Mouse (Mus musculus) hematopoietic multipotent progenitor cell, adult 10-12 weeks (in vitro differentiated cells): ENCODE results near the gene Apc2. TPM values are rescaled to one million over a fixed set of nuclear protein-coding genes. Genes with fewer than 3 reads are reported as not detected.

Source experiments
- polyA plus RNA-seq: library from polyadenylated mRNA; stranded (reverse); fragments of >175 nt; gene quantifications from 2 replicates; pipeline ENCODE4 v1.2.3, GENCODE M21; 2012; ENCODE audit warnings: low replicate concordance

The Apc2 gene
- 0.78 and 1.1 TPM in 2 replicates for polyA plus RNA-seq

DNA sequence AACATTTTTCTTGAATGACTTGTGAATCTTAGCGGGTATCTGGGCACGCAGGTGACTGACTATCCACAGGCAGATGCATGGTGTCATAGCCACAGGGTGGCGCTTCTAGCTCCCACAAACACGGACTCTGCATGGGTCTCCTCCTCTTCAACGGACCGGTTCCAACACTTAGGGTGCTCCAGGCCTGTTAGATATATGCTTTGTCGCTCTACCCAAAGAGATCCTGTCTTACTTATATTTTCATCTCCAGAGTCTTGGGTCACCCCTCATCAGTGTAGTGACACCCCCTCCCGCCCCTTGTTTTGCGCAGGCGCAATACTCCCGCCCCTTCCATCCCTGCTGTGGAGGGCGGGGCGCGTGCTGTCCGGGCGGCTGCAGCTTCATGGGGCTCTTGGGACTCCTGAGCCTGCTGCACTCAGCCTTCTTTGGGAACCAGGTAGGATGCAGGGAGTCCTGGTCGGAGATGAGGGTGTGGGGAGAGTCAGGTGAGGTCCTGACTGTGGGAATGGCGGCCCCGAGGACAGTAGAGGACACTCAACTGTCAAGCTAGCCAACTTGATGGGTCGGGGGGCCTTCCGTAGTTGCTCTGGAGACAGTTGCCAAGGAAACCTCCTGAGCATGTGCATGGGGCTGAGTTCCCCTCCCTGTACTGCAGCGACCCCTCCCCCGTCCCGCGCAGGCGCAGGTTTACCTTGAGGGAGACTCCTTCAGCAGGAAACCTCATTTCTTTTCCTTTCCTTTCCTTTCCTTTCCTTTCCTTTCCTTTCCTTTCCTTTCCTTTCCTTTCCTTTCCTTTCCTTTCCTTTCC is at the start of gene Apc2:
Gene Apc2, plus strand, starts transcription at position 360 of the 808 bp plus-strand sequence.

DNA sequence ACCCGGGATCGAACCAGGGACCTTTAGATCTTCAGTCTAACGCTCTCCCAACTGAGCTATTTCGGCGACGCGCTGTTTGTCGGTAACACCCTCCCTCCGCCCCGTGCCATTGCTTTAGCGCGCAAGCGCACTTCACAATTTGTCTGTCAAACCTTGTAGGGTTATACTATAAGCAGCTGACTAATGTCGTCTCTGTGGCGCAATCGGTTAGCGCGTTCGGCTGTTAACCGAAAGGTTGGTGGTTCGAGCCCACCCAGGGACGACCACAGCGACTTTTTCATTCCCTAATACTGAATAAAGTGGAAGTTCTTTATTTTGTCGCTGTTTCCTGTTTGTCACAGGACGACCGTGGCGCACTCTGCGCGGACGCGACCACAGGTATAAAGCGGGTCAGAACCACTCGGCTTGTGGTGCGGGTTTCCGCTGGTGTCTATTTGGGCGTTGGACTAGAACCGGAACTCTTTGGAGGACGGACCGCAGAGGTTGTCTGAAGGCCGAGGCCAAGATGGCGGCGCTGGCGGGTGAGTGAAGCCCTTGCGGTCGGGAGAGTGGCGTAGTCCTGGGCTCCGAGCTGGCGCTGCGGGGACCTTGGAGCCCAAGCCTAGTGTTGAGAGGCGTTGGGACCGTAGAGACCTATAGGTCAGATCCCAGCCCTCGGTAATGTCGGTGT is 46.7 kb upstream of the Apc2 start, which contains the start of gene Ndufs7:
Gene Ndufs7, plus strand, starts transcription at position 151 of the 670 bp plus-strand sequence.

DNA sequence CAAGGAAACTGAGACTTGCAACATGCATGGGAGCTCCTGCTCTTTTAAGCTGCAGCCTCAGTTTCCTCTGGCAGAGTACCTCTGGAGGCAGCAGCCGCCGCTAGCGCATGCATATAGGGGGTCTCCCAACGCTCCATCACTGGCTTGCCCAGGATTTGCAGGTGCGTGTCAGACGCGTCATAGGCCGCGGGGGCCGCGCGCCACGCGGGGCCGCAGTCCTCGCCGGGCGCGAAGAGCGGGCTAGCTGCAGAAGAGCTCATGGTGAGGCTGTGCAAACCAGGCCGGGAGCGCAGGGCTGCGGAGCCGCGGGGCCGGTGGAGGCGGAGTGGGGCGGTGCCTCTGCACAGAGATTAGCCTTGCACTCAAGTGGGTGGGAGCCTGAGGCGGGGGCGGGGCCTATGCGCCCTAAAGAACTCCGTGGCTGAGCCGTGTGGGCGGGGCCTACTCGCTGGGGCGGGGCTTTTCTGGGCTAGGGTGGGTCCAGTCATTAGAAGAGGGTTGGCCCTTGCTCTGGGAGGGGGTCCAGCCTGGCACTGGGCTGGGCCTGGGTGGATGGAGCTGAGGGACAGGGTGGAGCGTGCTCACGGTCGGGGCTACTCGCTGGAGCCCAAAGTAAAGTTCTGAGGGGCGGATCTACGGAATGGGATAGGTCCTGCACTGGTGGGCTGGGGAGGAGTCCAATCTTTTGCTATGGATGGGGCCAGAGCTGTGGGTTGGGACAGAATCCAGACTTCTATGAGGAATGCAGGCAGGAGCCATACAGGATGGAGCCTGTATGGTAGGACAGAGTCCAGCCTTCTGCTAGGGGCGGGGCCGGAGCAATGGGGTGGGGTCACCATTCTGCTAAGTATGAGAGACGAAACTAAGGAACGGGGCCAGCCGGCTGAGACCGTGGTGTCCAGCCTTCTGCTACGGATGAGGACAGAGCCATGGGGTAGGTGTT is 34.9 kb upstream of the Apc2 start, which contains the start of the genes Gamt and Dazap1:
Gene Gamt, minus strand, starts transcription at position 371 of the 943 bp plus-strand sequence.
Gene Dazap1, plus strand, starts transcription at position 845 of the 943 bp plus-strand sequence.

DNA sequence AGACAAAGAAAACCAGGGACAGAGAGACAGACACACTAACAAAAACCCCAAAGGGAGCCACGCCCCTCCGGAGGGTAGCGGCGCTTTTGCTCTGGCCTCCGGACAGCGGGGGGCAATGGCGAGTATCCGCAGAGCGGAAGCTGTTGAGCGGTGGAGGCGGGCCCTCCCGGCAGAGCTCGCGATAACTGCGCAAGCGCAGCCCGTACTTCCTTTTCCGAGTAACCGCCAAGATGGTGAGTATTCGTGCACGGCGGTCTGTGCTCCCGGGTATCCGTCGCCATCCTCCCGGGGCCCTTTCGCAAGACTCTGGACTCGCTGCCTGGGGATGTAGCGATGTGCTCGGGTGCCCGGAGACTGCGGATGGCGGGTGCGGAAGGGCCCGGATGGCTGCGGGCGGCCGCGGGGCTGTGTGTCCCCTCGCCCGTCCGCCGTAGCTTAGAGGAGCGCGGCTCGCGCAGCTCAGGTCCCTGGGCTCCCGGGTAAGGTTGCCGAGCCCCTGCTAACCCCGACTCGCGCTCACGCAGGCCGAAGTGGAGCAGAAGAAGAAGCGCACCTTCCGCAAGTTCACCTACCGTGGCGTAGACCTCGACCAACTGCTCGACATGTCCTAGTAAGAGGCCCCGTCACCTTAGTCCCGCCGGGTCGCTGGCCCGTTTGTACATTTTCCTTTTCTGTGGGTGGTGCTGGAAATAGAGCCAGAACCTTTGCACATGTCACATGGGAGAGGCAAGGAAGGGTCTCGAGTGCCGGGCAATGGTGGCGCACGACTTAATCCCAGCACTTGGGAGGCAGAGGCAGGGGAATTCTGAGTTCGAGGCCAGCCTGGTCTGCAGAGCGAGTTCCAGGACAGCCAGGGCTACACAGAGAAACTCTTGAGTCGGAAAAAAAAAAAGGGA is 3.3 kb upstream of the Apc2 start, which contains the start of gene Rps15:
Gene Rps15, plus strand, starts transcription at position 203 of the 896 bp plus-strand sequence.

DNA sequence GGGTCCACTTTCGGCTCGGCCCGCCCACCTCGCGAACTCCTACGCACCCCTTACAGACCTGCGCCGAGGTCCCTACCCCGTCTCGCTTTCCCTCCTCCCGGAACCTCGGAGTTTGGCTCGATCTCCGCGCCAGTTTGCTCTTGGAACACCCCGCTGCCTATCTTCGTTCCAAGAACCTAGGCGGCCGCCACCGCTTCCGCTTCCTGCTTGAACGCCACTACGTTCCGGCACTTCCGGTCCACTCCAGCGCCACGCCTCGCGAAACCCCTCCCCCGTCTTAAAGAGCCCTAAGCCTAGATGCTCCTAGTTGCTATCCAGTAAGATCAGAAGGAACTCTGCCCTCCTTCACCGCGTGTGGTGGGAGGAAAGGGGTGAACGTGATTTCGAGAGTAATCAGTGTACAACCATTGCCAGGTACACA is 24.6 kb downstream of the Apc2 start, which contains the start of gene 2310011J03Rik:
Gene 2310011J03Rik, minus strand, starts transcription at position 198 of the 421 bp plus-strand sequence.

DNA sequence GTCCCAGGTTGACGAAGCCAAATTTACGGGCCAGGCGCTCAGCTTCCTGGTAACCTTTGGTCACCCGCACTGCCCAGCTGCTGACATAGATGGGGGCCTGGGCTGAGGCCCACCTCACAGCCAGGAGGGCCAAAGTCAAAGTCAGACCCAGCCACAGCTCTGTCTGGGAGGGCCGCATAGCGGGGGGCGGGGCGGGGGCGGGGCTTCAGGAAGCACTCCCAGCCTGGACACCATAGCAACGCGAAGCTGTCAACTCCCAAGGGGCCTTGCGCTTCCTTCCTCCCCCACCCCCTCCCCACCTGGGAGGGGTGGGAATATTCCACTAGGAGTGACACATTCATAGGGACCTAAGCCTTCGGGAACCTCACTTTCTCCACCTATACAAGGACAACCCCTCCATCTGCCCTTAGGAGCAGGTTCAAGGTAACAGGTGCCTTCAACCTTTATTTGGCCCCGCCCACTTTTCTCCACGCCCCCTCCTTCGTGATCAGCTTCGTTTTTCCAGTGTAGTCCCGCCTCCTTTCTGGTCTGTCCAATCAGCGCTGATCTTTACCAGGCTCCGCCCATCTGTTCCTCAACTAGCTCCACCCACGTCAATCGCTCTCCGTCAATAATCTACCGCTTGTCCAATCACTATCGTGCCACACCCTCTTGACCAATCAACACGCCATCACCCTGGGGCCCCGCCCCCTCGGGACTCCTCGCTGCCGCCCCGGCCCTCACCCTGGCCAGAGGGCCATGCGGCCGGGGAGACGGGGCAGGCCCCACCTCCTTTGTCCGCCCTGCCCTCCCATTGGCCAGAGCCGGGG is 33.7 kb downstream of the Apc2 start, which contains the start of the genes Pcsk4 and Reep6:
Gene Pcsk4, minus strand, starts transcription at position 226 of the 809 bp plus-strand sequence.
Gene Reep6, plus strand, starts transcription at position 681 of the 809 bp plus-strand sequence.

DNA sequence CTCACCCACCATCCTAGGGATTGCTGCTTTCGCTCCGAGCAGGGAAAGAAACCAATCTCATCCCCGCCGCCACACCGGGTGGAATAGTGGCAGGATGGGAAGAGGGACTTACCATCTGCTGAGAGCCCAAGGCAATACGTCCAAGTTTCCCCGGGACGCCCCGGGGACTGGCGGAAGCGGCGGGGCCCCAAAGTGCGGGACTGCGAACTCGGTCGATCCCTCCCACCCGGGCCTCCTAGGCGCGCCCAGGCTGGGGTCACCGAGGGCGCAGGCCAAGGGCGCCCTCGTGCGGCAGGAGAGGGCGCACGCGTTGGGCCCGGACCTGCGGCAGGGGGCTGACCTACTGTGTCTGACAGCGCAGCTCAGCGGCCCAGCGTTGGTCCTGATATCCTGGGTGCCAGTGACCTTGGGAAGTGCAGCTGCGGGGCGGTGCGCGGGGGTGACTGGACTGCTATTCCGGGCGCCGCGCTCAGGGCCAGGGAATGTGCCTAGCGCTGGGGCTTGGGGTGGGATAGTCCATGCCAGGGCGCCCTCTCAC is 52.5 kb downstream of the Apc2 start, which contains the start of gene Adamtsl5:
Gene Adamtsl5, minus strand, starts transcription at position 169 of the 538 bp plus-strand sequence.

DNA sequence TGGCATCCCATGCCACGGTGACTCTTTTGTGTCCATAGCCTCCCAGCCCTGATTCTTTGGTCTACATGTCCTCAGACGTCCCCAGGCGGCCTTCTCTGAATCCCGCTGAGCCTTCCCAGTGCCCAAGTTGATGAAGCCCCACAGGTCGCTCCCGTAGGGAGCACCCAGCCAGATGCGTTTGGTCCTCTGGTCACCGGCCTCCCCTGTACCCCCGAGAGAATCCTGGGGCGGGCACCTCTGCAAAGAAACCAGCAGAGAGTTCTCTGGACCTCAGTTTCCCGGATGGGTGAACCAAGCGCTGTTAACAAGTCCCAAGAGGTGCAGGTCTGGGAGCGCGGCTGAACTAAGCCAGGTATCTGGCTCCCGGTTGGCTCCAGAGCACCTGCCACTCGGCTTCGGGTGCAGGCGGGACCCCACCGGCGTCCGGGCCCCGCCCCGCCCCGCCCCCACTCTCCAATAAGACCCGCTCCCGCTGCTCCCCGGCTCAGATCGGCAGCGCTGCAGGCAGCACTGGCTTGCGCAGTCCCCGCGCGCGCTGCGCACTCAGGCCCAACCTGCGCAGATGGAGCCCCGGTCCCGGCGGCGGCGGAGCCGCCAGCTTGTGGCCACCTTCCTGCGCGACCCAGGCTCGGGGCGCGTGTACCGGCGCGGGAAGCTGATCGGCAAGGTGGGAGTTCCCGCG is 60.4 kb downstream of the Apc2 start, which contains the start of gene Plk5:
Gene Plk5, plus strand, starts transcription at position 459 of the 682 bp plus-strand sequence.

Other genes with a start within 250 kb of the Apc2 start
- gene Gpx4, start 248.8 kb upstream of the Apc2 start, polyA plus RNA-seq, result 298 and 797 TPM in 2 replicates
- gene Sbno2, start 190.4 kb upstream of the Apc2 start, polyA plus RNA-seq, result 99.1 and 152 TPM in 2 replicates
- 99.1 and 132 TPM in 2 replicates for gene Stk11, start 180.2 kb upstream of the Apc2 start, polyA plus RNA-seq
- 650 and 864 TPM in 2 replicates for gene Atp5d, start 157.3 kb upstream of the Apc2 start, polyA plus RNA-seq
- 25.3 and 46.2 TPM in 2 replicates for gene Cbarp, start 155.1 kb upstream of the Apc2 start, polyA plus RNA-seq
- 365 and 523 TPM in 2 replicates for gene Midn, start 147.7 kb upstream of the Apc2 start, polyA plus RNA-seq
- gene Cirbp, start 130.0 kb upstream of the Apc2 start, polyA plus RNA-seq, result 157 and 188 TPM in 2 replicates
- gene 1600002K03Rik, start 123.0 kb upstream of the Apc2 start, polyA plus RNA-seq, result 6.8 and 15.3 TPM in 2 replicates
- 1.4 and 2.8 TPM in 2 replicates for gene Efna2, start 116.5 kb upstream of the Apc2 start, polyA plus RNA-seq
- 36.6 and 116 TPM in 2 replicates for gene Mum1, start 69.5 kb upstream of the Apc2 start, polyA plus RNA-seq
- 141 and 175 TPM in 2 replicates for gene Ndufs7, start 46.9 kb upstream of the Apc2 start, polyA plus RNA-seq
- gene Gamt, start 35.0 kb upstream of the Apc2 start, polyA plus RNA-seq, result 1.6 and 3.6 TPM in 2 replicates
- gene Dazap1, start 34.5 kb upstream of the Apc2 start, polyA plus RNA-seq, result 294 and 420 TPM in 2 replicates
- 1,574 and 8,825 TPM in 2 replicates for gene Rps15, start 3.5 kb upstream of the Apc2 start, polyA plus RNA-seq
- gene 2310011J03Rik, start 24.6 kb downstream of the Apc2 start, polyA plus RNA-seq, result 60.0 and 110 TPM in 2 replicates
- 8.5 and 14.2 TPM in 2 replicates for gene Pcsk4, start 33.5 kb downstream of the Apc2 start, polyA plus RNA-seq
- 4.6 and 5.4 TPM in 2 replicates for gene Reep6, start 34.0 kb downstream of the Apc2 start, polyA plus RNA-seq
- 0.74 and 1.1 TPM in 2 replicates for gene Adamtsl5, start 52.4 kb downstream of the Apc2 start, polyA plus RNA-seq
- gene Plk5, start 60.5 kb downstream of the Apc2 start, polyA plus RNA-seq, result not detected in 2 replicates
- 21.9 and 48.1 TPM in 2 replicates for gene Mex3d, start 91.7 kb downstream of the Apc2 start, polyA plus RNA-seq
- 141 and 180 TPM in 2 replicates for gene Mbd3, start 103.6 kb downstream of the Apc2 start, polyA plus RNA-seq
- gene Uqcr11, start 110.9 kb downstream of the Apc2 start, polyA plus RNA-seq, result 422 and 621 TPM in 2 replicates
- gene Tcf3, start 137.7 kb downstream of the Apc2 start, polyA plus RNA-seq, result 498 and 875 TPM in 2 replicates
- not detected in 2 replicates for gene Onecut3, start 198.9 kb downstream of the Apc2 start, polyA plus RNA-seq
- not detected in 2 replicates for gene Atp8b3, start 243.1 kb downstream of the Apc2 start, polyA plus RNA-seq